Mouse (Mus musculus) kidney, adult 2 months (tissue): Measurements from ENCODE around the gene Foxred2.

Source experiments
- CTCF ChIP-seq: fragments of 200-500 bp; conservative IDR thresholded peaks from 2 replicates; pipeline ENCODE4 v1.5.1; 2011; ENCODE audit warnings: low read depth, mild to moderate bottlenecking, control low read depth, low read length, moderate library complexity, mixed read lengths; ENCODE audit not compliant: insufficient read depth, insufficient read length
- POLR2A ChIP-seq: fragments of 200-500 bp; IDR thresholded peaks from one replicate; pipeline ENCODE4 v1.6.1; 2011; ENCODE audit warnings: low read depth, low read length, control low read depth

DNA sequence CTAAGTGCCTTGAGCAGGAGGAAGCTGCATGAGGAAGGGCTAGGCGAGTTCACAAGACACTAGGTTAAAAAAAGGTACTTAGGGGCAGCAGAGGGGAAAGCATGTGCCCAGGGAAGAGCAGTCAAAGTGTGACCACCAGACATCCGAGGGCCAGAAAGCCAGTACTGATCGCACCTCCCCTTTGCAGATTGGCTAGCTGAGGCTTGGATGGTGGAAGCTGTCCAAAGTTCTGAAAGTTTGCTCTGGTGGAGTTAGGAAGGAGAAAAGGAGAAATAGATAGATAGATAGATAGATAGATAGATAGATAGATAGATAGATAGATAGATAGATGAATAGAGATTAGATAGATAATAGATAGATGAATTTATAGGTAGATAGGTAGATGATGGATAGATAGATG lies 26.9 kb upstream of the Foxred2 start:
- TF ChIP-seq CTCF (no peak), POLR2A (no peak)
